Mouse (Mus musculus) liver, embryonic 16.5 days (tissue): Measurements from ENCODE around the gene Tmem91. TPM values are rescaled to one million over a fixed set of nuclear protein-coding genes. Genes with fewer than 3 reads are reported as not detected.

Experiments used
- ATAC-seq: fragments of 200-750 bp; cut with Nextera tagmentation; 2 replicates; pipeline ENCODE4 v1.8.0; 2017; ENCODE audit warnings: low read depth, mild to moderate bottlenecking, moderate number of reproducible peaks, moderate library complexity
- H3K27ac ChIP-seq: fragments of 300-500 bp; sonication (generic); 2 replicates; pipeline ENCODE4 v1.5.1; 2014; ENCODE audit warnings: mild to moderate bottlenecking, low read length
- H3K27me3 ChIP-seq: fragments of 300-500 bp; sonication (generic); 2 replicates; pipeline ENCODE4 v1.6.1; 2014; ENCODE audit warnings: low read depth, low read length, mixed read lengths; ENCODE audit not compliant: control insufficient read depth, insufficient read depth
- H3K36me3 ChIP-seq: fragments of 300-500 bp; sonication (generic); 2 replicates; pipeline ENCODE4 v1.6.1; 2014; ENCODE audit warnings: mild to moderate bottlenecking; ENCODE audit not compliant: control insufficient read depth, insufficient read depth
- H3K4me1 ChIP-seq: fragments of 300-500 bp; sonication (generic); 2 replicates; pipeline ENCODE4 v1.6.1; 2014; ENCODE audit warnings: low read depth, low read length, mixed read lengths; ENCODE audit not compliant: control insufficient read depth
- H3K4me2 ChIP-seq: fragments of 300-500 bp; sonication (generic); 2 replicates; pipeline ENCODE4 v1.6.1; 2014; ENCODE audit warnings: low read depth, low read length, mixed read lengths
- H3K4me3 ChIP-seq: fragments of 300-500 bp; sonication (generic); 2 replicates; pipeline ENCODE4 v1.5.1; 2014; ENCODE audit warnings: low read depth, mild to moderate bottlenecking, low read length
- H3K9ac ChIP-seq: fragments of 300-500 bp; sonication (generic); 2 replicates; pipeline ENCODE4 v1.6.1; 2014; ENCODE audit warnings: low read depth, low read length
- H3K9me3 ChIP-seq: fragments of 300-500 bp; sonication (generic); replicated peaks from 2 replicates; pipeline ENCODE4 v1.6.1; 2016; ENCODE audit warnings: low read length; ENCODE audit not compliant: control insufficient read depth
- WGBS: fragments of 180-500 bp; shearing (Covaris S2); extraction: QIAGEN DNeasy Blood & Tissue Kit; methylation state at CpG from one replicate; pipeline ENCODE4 v1.1.7; 2014; ENCODE audit not compliant: insufficient replicate concordance; 5-methylcytosine and 5-hydroxymethylcytosine counted together
- polyA plus RNA-seq: library from polyadenylated mRNA; unstranded; fragments of >200 nt; fragmentation: Nextera tagmentation; extraction: Ambion mirVana; gene quantifications from 2 replicates; pipeline ENCODE4 v1.2.1, GENCODE M21; 2015

Gene Tmem91
- polyA plus RNA-seq, 1 experiment from 2014 or later: 1.3 TPM

DNA sequence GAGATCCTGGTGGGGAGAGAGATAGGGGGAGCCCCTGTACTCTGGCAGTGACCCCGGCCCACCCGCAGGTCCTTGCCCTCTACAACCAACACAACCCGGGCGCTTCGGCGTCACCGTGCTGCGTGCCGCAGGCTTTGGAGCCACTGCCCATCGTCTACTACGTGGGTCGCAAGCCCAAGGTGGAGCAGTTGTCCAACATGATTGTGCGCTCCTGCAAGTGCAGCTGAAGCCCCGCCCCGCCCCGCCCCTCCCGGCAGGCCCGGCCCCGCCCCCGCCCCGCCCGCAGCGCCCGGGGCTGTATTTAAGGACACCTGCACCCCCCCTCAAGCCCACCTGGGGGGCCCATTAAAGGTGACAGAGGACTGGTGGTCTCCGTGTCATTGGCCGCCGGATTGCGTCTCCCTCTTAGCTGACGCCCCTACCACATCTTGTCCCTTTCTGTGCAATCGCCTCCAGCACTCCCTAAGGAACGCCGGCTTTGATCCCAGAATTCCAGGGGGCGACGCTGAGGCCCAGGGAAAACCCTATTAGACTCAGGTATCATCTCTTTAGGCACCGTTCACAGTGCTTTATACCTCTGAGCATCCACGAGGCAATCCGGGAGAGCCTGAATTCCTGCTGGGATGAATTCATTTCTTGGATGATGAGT lies 29.9 kb upstream of the Tmem91 start:
- Histone ChIP-seq H3K27ac (no peak overlapping the region), H3K4me1 (peaks cover 34% of the 10 kb centered on the region), H3K36me3 (peaks cover 21% of the 10 kb centered on the region), H3K9ac (no peak overlapping the region), H3K27me3 (no peaks in the 10 kb centered on the region), H3K4me3 (peak overlapping the region; percentile 26; the same call in 1 of the 2 replicates), H3K9me3 (peaks cover 5% of the 10 kb centered on the region), H3K4me2 (peak overlapping the region; percentile 46)
- 41% methylated on average over 37 of the region's 37 CpGs for WGBS
- ATAC-seq: no peak

- peak overlapping the region; percentile 7 for H3K4me3 ChIP-seq
- peaks cover 23% of the 10 kb centered on the region for H3K36me3 ChIP-seq
- peak overlapping the region; percentile 10 for H3K4me2 ChIP-seq
- peak; percentile 70 for ATAC-seq
- H3K27ac ChIP-seq: 0 out of 2 replicates have a peak overlapping the region, but pooled peaks have one; percentile 20
- H3K9me3 ChIP-seq: peaks cover 5% of the 10 kb centered on the region
- H3K4me1 ChIP-seq: peaks cover 34% of the 10 kb centered on the region
- no peak overlapping the region for H3K9ac ChIP-seq
- H3K27me3 ChIP-seq: no peaks in the 10 kb centered on the region
- whole genome bisulfite sequencing: 67% methylated on average over 10 of the region's 10 CpGs
Observed at GRCm38 (mm10) chr7:25703793-25704494, 29.0 kb upstream of the Tmem91 start.

DNA sequence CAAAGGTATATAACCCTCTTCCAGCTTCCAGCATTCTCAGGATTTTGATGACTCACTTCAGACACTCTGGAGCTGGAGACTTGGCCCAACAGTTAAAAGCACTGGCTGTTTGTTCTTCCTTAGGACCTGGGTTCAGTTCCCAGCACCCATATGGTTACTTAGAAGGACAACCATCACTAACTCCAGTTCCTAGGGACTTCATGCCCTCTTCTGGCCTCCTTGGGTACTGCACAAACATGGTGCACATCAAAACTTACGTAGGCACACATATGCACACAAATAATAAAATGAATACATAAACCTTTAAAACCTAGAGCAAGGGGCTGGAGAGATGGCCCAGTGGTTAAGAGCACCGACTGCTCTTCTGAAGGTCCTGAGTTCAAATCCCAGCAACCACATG lies 27.4 kb upstream of the Tmem91 start:
- Histone ChIP-seq H3K4me1 (peaks cover 27% of the 10 kb centered on the region), H3K27ac (no peak overlapping the region), H3K27me3 (no peaks in the 10 kb centered on the region), H3K4me3 (no peak overlapping the region), H3K36me3 (peaks cover 23% of the 10 kb centered on the region), H3K9me3 (peaks cover 5% of the 10 kb centered on the region), H3K9ac (no peak overlapping the region), H3K4me2 (no peak overlapping the region)
- 87% methylated on average over 2 of the region's 2 CpGs for WGBS
- no peak for ATAC-seq

DNA sequence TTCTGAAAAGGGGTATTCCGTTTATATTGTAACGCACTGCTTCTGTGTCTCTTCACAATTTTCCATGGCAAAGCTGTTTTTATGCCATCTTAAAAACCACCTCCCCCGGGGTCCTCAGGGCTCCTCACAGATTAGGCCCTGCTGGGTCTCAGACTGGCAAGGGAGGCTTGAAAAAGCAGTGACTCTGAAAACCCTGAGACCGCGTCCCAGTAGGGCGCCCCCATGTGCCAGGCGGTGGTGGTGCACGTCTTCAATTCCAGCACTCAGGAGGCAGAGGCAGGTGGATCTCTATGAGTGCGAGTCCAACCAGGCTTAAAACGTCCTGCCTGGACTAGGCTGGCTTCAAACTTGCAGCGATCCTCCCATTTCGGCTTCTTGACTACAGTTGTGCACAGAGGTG lies 25.8 kb upstream of the Tmem91 start:
- no peak overlapping the region for H3K9ac ChIP-seq
- H3K36me3 ChIP-seq: peaks cover 28% of the 10 kb centered on the region
- H3K4me1 ChIP-seq: peaks cover 17% of the 10 kb centered on the region
- H3K27ac ChIP-seq: no peak overlapping the region
- peaks cover 5% of the 10 kb centered on the region for H3K9me3 ChIP-seq
- no peak for ATAC-seq
- no peak overlapping the region for H3K4me3 ChIP-seq
- no peaks in the 10 kb centered on the region for H3K27me3 ChIP-seq
- H3K4me2 ChIP-seq: no peak overlapping the region
- 86% methylated on average over 12 of the region's 12 CpGs for WGBS

DNA sequence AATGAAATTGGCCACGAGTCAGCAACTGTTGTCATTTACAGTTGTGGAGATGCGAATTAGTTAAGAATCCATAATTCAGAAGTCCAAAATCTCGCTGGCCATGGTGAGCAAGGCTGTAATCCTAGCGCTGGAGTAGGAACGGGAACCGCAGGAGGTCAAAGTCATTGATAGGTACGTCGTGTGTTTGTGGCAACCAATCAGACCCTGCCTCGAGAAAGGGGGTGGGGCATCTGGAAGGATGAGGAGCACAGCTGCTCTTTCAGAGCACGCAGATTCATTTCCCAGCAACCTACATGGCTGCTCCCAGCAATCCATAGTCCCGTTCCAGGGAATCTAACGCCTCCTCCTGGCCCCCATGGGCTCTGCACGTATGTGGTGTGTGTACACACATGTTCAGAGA lies 24.9 kb upstream of the Tmem91 start:
- Histone ChIP-seq H3K36me3 (peaks cover 30% of the 10 kb centered on the region), H3K4me3 (no peak overlapping the region), H3K27me3 (no peaks in the 10 kb centered on the region), H3K4me1 (peaks cover 13% of the 10 kb centered on the region), H3K9me3 (peaks cover 5% of the 10 kb centered on the region), H3K27ac (no peak overlapping the region), H3K4me2 (no peak overlapping the region), H3K9ac (no peak overlapping the region)
- WGBS: 76% methylated on average over 13 of the region's 13 CpGs
- ATAC-seq: no peak

DNA sequence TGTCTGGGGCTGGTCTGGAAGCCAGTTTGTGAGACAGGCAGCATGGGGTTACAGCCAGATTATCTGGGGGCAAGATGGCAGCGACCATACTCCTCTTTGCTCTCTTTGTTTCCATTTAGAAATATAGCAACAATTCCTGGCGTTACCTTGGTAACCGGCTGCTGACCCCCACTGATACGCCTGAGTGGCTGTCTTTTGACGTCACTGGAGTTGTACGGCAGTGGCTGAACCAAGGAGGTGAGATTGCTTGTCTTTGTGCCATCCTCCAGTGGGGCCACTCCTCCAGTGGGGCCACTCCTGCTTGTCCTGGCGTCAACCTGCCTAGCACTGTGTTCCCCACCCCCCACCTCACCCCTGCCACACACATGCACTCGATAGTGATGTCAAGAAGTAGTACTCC lies 19.1 kb upstream of the Tmem91 start:
- 65% methylated on average over 8 of the region's 8 CpGs for WGBS
- H3K27ac ChIP-seq: no peak overlapping the region
- no peak overlapping the region for H3K4me3 ChIP-seq
- no peaks in the 10 kb centered on the region for H3K9me3 ChIP-seq
- no peak overlapping the region for H3K4me2 ChIP-seq
- H3K9ac ChIP-seq: no peak overlapping the region
- ATAC-seq: no peak
- H3K36me3 ChIP-seq: peaks cover 16% of the 10 kb centered on the region
- peaks cover 25% of the 10 kb centered on the region for H3K4me1 ChIP-seq
- no peaks in the 10 kb centered on the region for H3K27me3 ChIP-seq

DNA sequence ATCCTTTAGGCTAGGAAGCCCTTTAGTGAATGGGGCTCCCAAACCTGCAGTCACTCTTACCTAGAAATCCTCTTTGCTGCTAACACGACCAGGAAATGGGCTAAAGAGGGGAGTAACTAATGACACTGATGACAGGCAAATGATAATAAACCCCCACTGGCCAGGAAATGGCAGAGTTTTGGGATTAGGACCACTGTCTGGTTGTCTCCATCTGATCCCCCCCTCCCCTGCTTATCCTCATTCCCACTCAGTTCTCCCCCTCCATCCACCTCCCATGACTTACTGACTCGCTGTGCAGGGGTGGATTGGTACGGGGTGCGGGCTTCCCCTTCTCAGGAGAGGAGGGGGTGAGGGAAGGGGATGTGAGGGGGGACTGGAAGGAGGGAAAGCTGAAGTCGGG lies 15.1 kb upstream of the Tmem91 start:
- Histone ChIP-seq H3K27ac (peak overlapping the region; percentile 96), H3K4me3 (peak overlapping the region; percentile 89), H3K36me3 (peaks cover 10% of the 10 kb centered on the region), H3K9me3 (no peaks in the 10 kb centered on the region), H3K4me2 (peak overlapping the region; percentile 100), H3K4me1 (peaks cover 53% of the 10 kb centered on the region), H3K9ac (peak overlapping the region; percentile 92), H3K27me3 (no peaks in the 10 kb centered on the region)
- no peak for ATAC-seq
- 20% methylated on average over 5 of the region's 5 CpGs for WGBS

DNA sequence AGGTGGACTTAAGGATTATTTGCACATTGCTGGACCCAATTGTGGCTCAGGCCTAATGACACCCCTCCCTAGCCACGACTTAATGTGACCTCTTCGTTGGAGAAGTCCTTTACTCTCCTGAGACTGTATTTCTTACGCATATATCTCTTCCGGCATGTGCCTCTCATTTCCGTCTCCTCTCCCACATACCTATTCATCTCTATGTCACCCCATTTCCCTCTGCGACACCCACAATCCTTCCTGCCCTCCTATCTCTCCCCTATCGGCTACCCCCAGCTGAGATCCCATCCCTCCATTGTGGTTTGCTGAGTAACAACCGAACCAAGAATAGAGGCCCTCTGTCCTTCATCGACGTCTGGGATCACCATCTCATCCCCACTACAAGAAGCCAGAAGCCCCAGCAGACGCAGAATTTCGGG lies 14.6 kb upstream of the Tmem91 start:
- WGBS: 2% methylated on average over 12 of the region's 12 CpGs
- Histone ChIP-seq H3K4me3 (peak overlapping the region; percentile 89), H3K4me2 (peak overlapping the region; percentile 100), H3K27ac (peak overlapping the region; percentile 96), H3K36me3 (peaks cover 7% of the 10 kb centered on the region), H3K9ac (peak overlapping the region; percentile 92), H3K27me3 (no peaks in the 10 kb centered on the region), H3K9me3 (no peaks in the 10 kb centered on the region), H3K4me1 (peaks cover 58% of the 10 kb centered on the region)
- ATAC-seq: peak; percentile 22
